Mouse (Mus musculus): Measurements from ENCODE around the gene Acsl3.
A peak's percentile ranks its signal among the peaks of the same experiment; 100 is the strongest.

Acsl3 gene

DNA sequence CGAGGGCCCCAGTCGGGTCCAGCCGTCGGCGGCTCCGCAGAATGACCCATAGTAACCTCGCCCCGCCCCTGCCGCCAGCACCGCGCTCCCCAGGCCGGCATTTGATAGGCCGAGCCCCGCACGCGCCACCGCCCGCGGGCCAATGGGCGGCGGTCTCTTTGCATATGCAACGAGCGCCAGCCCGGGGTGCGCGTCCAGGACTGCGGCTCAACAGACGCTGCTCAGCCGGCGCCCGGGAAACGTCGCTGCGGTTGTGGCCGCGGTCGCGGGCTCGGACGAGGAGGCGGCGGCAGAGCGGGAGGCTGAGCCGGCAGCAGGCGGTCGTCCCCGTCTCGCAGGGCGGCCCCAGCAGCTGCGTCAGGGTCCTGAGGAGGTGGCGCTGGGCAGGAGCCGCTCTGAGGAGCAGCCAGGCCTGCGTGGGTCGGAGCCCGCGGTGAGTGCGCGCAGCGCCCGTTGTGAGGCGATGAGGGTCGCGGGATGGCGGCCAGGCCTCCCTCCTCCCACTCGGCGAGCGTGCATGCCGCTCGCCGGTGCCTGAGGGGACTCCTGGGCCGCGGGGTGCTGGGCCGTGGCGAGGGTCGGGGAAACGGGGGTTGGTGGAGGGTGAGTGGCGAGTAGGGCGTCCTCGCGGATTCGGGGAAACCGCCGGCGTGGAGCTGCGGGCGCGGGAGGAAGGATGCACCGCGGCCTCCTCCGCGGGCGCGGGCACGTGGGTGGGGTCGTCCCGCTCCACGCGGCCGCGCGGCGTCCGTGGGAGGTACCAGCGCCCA is at the start of gene Acsl3, which contains the start of gene Utp14b:
Gene Acsl3, plus strand, starts transcription at position 155 of the 770 bp plus-strand sequence.
Gene Utp14b, plus strand, starts transcription at position 368 of the 770 bp plus-strand sequence.
- DNase-seq (ENCODE audit: low spot score), result peak; percentile 92

DNA sequence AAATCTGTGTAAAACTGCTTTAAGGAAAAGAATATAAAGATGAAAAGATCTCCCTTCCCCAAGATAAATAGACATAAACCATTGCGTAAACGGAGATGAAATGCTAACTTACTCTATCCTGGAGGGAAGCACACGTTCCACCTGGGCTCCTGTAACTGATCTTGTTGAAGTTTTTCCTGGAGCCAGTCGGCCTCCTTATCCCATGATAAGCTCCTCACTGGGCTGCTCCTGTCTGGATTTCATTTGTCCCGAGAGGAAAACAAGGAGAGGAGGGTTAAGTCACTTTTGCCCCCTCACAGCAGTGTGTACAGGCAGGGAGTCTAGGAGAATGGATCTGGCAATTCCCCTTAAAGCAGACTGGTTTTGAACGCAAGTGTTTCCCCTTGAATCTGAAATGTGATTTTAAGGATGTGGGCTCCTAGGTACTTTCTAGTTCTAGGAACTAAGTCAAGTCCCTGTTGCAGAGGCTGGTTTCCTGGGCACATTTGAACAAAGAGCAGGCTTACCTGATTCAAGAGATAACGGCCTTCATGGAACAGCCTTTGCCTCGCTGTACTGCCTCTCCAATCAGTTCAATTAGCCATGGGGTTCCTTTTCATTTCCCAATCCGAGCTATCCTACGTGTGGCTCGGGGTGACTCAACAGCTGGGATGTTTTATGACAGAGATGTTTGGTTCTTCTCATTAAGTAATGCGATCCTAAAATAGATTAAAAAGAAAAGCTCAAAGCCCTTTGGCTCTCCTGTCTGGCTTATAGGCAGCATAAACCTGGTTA is 48.3 kb upstream of the Acsl3 start:
- no peak for DNase-seq (ENCODE audit: low spot score)

DNA sequence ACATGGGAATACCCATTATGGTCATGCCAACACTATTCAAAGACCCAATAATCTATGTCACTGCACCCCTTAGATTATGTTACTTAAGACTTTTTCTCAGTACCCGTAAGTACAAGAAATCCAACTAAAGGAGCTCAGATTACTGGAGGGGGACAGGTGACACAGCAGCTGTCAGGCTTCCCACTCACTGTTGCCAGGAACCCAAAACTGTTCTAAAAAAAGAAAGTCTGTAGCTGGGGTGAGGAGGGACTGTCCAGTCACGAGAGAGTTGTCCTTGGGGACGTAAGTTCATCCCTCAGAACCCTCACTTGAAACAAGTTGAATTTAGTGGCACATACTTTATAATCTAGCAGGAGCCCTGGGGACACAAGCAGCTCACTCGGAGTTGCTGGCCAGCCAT is 46.6 kb upstream of the Acsl3 start:
- no peak for DNase-seq (ENCODE audit: low spot score)

DNA sequence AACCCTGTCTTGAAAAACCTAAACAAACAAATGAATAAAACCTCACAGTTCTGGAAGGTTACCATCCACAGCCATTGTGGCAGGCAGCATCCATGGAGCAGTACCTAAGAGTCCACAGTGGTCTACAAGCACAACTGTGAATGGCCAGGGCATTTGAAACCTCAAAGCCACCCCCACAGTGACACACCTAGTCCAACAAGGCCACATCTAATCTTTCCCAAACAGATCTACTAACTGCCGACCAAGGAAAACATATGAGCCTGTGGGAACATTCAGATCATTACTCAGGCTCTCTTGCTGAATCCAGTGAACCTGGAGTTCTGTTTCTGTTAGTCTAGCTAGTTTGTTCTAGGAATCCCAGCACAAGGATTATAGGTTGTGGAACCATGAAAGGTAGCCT is 44.7 kb upstream of the Acsl3 start:
- DNase-seq (ENCODE audit: low spot score), result no peak

DNA sequence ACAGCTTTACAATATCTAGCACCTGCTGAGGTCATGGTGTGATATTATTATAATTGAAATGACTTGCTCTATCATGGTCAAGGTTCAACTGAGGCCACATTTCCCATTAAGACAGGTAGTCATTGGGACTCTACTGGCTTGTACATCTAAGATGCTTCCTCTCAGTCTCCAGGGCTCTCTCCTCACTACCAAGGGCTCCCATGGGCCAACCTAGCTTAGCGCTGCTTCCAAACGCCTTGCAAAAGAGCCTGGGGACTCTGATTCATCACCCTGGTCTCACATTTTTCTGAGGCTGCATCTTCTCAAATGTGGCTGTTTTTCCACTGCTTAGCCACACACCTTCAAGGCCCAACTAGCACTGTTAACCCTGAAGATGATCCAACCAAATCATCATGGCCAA is 33.3 kb upstream of the Acsl3 start:
- DNase-seq (ENCODE audit: low spot score), result no peak

DNA sequence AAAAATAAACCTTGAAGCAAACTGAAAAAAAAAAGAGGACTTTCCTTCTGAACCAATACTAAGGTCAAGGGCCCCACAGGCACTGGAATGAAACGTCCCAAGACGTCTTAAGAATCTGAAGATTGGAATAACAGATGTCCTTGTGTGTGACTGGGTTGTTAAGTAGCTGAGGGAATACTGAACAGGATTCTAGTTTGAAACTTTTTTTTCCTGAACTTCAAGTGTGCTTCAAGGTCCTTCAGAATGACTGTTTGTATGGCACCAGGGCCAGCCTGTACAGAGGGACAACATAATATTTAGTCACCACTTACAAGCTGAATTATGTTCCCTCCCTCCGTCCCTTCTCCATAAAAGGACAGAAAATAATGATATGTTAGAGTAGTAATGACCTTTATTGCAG is 23.1 kb upstream of the Acsl3 start:
- DNase-seq (ENCODE audit: low spot score), result no peak

DNA sequence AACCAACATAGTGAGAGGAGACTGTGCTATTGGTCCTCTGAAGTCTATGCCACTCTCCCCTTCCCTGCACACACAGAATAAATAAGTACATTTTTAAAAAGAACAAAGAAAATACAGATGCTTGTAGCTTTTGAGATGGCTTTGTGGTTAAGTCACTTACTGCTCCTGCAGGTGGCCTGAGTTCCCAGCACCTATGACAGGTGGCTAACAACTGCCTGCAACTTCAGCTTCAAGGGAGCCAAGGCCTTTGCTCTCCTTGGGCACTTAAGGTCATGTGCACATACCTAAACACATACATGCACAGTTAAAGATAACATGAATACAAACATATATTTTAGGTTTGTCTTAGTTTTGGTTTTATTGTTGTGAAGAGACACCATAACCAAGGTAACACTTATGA is 16.8 kb upstream of the Acsl3 start:
- DNase-seq (ENCODE audit: low spot score), result no peak

DNA sequence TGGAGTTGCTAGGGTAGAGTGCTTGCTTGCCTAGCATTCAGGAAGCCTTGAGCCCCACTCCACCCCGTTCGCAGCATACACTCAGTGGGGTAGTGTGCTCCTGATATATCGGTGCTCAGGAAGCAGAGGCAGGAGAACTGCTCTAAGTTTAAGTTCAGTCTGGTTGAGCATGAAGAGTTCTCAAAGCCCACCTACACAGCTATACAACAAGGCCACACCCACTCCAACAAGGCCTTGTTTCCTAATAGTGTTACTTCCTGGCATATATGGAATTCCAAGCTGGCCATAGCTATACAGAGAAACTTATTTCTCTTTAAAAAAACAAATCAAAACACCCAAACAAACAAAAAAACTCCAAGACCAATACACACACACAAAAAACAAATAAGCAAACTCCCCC is 15.8 kb upstream of the Acsl3 start:
- no peak for DNase-seq (ENCODE audit: low spot score)

DNA sequence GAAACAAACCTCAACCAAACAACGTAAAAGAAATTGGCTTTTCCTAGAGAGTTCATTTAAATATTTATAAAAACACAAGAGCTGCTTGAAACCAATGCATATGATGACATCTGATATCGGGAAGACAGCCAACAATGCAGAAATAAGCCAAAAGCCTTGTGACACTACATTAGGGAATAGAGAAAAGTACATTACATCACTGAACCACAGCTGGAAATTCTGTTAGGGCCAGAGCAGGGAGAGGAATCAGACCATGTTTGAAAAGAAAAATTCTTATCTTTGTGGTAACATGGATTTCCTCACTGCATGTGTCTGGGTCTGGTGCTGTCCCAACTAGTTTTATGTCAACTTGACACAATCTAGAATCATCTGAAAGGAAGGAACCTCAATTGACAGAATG is 15.4 kb upstream of the Acsl3 start:
- peak; percentile 82 for DNase-seq (ENCODE audit: low spot score)

DNA sequence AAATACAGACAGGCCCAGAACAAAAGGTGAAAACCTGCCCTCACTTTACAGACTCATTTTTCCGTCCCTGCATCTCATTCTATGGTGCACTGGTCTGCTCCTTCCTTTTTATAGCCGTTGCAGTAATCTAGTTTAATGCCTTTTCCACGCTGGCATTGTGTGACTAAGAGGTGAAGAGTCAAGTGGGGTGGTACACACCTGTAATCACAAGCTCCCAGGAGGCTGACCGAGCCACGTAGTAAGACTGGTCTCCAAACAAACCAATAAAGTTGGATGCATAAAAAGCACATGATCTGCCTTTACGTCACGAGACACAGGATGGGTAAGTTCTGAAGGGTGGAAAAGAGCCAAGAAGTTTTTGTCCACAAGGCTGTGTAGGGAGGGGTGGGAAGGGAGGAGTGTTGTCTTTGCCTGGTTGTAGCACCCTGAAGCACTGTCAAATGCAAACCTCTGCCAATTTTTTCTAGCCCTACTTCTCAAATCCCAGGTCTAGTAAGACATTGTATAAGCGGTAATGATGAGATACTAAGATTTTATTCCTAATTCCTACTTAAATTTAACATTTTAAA is 10.2 kb upstream of the Acsl3 start:
- DNase-seq (ENCODE audit: low spot score), result no peak

DNA sequence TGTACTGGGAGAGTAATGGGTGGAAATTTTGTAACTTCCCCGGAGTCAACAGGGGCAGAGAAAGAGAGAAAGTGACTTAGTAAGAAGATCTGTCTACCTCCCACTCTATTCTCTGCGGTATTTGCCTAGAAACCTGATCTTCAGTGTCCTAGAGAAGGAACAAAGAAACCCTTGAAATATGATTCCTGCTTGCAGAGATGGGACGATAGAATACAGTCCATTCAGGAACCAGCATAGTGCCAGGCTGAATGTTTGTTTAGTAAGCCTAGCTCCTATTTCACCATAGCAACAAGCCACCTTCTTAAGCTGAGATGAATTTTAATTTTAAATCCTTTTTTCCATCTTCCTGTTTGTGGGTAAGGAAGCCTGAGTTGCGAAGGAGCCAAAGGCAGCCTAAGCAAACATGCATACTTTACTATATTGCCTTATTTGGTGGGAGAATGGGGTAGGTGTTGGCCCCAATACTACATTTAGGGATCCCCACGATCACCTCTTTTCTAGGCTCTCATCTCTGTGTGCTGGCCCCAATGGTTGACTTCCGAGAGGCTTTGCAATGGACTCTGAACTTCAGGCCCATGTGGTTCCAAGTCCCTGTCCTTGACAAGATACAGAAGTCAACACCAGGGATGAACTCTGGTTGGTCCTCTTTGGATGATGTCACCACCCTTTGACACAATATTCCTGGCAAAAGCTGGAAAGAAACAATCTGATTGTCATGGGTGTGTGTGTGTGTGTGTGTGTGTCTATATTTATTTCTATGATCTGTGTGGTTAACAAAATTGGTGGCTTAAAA is 8.2 kb upstream of the Acsl3 start:
- DNase-seq (ENCODE audit: low spot score), result no peak

DNA sequence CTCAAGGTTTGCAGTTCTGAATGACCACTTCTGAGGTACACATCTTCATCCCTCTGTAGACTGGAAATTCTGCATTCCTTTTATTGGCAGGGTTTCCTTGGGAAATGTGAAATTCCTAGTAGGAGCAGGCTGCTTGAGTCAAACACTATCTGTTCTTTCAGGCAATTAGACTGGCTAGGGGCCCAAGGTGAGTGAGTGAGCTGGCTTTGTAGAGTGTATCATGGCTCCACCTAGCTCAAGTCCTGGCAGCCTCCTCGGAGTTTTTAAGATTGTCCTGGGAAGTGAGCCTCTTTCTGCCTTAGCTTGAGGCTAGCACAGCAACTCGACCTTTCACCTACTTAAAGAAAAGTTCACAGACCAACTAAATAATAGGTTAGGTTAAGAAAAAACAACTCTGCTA is 1.2 kb upstream of the Acsl3 start:
- peak; percentile 42 for DNase-seq (ENCODE audit: low spot score)

DNA sequence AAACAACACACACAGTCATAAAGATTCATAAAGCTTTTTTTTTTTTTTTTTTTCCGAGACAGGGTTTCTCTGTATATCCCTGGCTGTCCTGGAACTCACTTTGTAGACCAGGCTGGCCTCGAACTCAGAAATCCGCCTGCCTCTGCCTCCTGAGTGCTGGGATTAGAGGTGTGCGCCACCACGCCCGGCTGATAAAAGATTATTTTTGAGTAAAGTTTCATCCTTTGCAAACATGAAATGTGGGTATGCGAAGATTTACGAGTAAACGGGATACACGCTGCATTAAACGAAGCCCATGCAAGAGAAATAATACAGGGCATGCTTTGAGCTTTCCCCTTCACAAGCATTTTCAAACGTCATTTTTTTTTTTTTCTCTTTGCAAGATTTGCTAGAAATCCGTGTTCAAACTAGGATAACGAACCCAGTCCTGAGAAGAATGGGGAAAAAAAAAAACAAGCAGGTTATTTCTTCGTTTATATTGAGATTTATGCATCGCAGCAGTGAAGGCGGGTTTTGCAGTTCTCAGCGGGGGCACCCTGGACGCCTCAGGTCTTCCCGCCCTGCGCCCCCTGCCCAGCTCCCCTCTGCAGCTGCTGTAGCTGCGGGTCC is 500 bp upstream of the Acsl3 start:
- no peak for DNase-seq (ENCODE audit: low spot score)

DNA sequence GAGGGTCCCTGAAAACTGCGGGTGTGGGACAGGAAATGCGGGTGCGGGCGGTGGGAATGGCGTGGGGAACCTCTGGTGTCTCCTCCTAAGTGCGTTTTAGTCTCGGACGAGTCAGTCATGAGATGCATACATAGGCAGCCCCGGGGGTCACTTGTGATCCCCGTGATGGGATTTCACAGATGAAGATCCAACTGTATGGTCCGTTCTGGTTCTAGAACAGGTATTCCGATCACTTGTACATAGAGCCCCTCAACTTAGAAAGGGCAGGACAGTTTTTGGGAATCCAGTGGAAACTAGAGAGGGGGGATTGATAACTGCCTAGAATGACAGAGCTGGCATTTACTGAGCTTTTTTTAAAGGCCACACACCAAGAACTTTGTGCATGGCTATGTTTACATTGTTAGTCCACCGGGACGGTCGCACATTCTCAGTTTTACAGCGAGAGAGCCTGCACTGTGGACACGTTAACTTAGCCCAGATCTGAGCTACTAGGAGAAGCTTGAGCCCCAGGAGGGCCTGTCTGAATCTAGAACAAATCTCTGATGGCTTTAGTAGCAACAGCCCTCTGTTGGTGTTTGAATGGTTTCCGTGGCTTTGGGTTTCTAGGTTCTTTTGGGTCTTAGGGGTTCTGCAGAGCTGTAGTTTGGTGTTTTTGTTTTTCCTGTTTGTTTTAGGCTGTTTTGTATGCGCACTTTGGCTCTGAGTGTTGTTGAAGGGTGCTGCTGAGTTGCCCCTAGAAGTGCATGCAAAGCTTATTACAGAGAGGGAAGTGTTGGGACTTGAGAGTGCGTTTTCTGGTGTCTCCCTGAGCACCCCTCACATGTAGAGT is 1.0 kb downstream of the Acsl3 start:
- peak; percentile 15 for DNase-seq (ENCODE audit: low spot score)

DNA sequence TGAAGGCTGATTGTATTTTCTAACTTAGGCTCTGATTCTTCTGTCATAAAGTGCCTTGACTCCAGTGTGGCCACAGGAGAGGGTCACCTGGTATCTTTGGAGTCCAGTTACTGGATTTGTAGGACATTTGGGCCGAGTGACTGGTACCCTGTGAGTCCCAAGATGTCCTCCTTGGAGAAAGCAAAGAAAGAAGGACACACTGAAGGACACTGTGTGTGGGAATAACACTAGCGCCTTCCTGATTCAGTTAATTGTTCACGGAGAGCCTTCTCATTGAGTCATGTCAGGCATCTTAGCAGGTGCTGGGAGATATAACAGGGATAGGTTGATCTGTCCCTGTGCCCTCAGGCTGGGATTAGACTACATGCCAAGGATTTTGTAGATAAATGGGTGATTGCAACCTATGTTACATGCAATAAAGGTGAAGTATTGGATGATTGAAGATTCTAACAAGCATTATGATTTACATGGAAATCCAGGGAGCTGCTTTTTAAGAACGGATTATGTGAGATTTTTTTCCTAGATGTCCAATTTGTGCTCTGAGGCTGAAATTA is 1.7 kb downstream of the Acsl3 start:
- DNase-seq (ENCODE audit: low spot score), result no peak

DNA sequence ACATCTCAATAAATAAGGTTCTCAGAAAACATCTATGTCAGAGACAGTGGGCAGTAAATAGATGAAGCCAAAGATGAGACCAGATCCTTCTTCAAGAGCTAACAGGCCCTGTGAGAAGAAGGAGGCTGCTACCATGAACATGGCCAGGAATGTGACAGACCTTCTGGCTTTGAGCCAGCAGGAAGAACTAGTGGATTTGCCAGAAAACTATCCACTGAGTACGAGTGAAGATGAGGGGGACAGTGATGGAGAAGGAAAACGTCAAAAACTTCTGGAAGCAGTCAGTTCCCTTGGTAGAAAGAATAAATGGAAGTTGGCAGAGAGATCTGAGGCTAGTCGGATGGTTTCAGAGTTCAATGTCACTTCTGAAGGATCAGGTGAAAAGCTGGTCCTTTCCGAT is 6.7 kb downstream of the Acsl3 start:
- DNase-seq (ENCODE audit: low spot score), result no peak

DNA sequence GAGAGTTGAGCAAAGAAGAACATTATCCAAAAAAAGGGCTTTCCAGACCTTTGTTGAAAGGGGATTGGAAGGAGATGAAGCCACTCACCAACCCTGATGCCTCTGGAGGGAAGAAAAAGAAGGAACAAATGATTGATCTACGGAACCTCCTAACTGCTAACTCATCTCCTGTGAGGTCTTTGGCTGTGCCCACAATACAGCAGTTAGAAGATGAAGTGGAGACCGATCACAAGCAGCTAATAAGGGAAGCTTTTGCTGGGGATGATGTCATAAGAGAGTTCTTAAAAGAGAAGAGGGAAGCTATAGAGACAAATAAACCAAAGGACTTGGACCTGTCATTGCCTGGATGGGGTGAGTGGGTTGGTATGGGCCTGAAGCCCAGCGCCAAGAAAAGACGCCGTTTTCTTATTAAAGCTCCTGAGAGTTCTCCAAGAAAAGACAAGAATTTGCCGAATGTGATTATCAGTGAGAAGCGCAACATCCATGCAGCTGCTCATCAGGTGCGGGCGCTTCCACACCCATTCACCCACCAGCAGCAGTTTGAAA is 8.4 kb downstream of the Acsl3 start:
- DNase-seq (ENCODE audit: low spot score), result no peak

DNA sequence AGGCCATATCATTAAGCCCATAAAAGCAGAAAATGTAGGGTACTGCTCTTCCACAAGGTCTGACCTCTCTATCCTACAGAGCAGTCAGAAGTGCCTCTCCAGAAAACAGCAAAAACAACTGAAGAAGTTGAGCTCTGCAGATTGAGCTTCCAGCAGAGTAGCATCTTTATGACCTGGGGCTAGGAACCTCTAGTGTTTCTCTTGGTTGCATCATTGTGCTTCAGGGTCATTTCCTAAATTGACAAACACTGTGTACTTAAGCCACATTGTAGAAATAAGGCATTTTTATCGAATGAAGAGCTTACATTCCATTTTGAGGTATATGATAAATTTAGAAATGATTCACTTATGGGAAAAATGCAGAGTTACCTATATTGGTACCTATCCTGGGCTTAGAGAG is 9.0 kb downstream of the Acsl3 start:
- DNase-seq (ENCODE audit: low spot score), result no peak

DNA sequence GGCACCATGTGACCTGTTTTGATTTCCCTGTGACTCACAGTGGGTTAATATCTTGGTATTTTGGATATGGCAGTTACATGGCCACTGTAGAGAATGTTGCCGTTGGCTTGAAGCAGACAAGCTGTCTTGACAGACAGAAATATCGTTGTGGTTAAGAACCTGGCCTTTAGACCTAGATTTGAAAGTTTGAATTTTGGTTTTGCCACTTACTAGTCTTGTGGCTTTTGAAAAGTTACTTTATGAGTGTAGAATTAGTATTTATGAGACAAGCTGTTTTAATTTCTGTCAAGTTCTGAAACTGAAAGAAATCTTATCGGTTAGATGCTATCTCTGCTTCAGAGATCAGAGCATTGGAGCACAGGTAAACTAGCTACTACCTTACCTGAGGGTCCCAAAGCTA is 24.7 kb downstream of the Acsl3 start:
- DNase-seq (ENCODE audit: low spot score), result no peak

DNA sequence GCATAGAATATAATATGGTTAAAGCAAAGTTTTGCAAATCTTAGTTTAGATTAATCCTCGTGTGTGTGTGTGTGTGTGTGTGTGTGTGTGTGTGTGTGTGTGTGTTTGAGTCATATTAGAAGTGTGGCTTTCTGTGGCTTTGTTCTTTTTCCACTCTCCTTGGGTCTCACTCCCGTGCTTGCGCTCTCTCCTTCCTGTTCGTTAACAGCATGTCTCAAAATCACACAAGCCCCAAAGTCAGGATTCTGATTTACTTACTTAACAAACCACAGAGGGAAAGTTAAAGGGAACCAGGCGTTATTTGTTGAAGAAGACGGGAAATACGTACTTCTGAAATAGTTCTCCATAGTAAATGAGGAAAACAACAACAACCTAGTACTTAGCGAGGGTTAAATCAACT is 26.5 kb downstream of the Acsl3 start:
- DNase-seq (ENCODE audit: low spot score), result no peak
